Mouse (Mus musculus): ENCODE results near the gene Cdk14.

DNA sequence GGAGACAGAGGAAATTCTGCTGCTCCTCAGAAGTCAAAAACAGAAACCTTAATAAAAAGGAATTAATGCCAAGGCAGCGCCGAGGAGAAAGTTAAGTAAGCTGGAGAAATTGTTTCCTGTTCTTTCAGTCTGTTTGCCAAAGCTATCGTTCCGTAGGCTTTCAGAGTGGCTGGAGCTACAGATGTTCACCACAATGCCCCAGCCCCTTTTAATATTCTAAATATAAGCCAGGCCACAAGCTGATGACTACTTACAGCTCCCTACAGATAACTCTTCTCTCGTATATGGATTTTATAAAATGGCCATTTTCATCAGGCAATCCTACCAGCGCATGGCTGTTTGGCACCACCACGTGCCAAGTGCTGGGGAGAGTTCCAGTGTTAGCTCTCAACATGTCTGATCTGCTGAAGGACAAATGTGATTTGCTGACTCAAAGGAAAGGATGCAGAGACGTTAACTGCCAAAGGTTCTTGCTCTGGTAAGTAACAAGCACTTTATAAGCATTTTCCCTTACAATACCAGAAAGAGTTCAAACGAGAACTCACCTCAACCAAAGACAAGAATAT, 106.8 kb downstream of the Cdk14 start:
- TF ChIP-seq POLR2A (IDR thresholded peaks at IDR 0.05; ENCODE audit: insufficient read length, low read depth): no peak
- no peak for TF ChIP-seq TCF12 (IDR thresholded peaks at IDR 0.05; ENCODE audit: insufficient read depth, poor library complexity, severe bottlenecking)
- TF ChIP-seq REST (IDR thresholded peaks at IDR 0.05; ENCODE audit: insufficient read depth, insufficient read length): no peak
- TF ChIP-seq POLR2AphosphoS2 (IDR thresholded peaks at IDR 0.05; ENCODE audit: insufficient read length, low read depth): no peak
- no peak for TF ChIP-seq E2F4 (IDR thresholded peaks at IDR 0.05; ENCODE audit: insufficient read depth)
- TF ChIP-seq MYOG (IDR thresholded peaks at IDR 0.05; ENCODE audit: control insufficient read depth in 1 of 3, insufficient read depth in 1 of 3, insufficient read length in 2 of 3, low read depth in 2 of 3): no peak
- no peak for TF ChIP-seq MAX (IDR thresholded peaks at IDR 0.05; ENCODE audit: low read depth)
